Mouse (Mus musculus) neural tube, embryonic 15.5 days (tissue): ENCODE measurements around the gene Nrp2. TPM values are rescaled to one million over a fixed set of nuclear protein-coding genes. Genes with fewer than 3 reads are reported as not detected.
A peak's percentile ranks its signal among the peaks of the same experiment; 100 is the strongest.

Source experiments
- ATAC-seq: fragments of 200-750 bp; cut with Nextera tagmentation; 2 replicates; pipeline ENCODE4 v1.8.0; 2017; ENCODE audit warnings: mild to moderate bottlenecking, moderate TSS enrichment, moderate library complexity; ENCODE audit not compliant: low FRiP score
- H3K27ac ChIP-seq: fragments of 300-500 bp; sonication (generic); replicated peaks from 2 replicates; pipeline ENCODE4 v1.5.1; 2015; ENCODE audit warnings: mild to moderate bottlenecking, inconsistent platforms
- H3K27me3 ChIP-seq: fragments of 300-500 bp; sonication (generic); replicated peaks from 2 replicates; pipeline ENCODE4 v1.6.1; 2015; ENCODE audit warnings: inconsistent platforms
- H3K36me3 ChIP-seq: fragments of 300-500 bp; sonication (generic); 2 replicates; pipeline ENCODE4 v1.6.1; 2015; ENCODE audit warnings: inconsistent platforms
- H3K4me1 ChIP-seq: fragments of 300-500 bp; sonication (generic); 2 replicates; pipeline ENCODE4 v1.6.1; 2015; ENCODE audit warnings: inconsistent platforms
- H3K4me2 ChIP-seq: fragments of 300-500 bp; sonication (generic); 2 replicates; pipeline ENCODE4 v1.6.1; 2015; ENCODE audit warnings: inconsistent platforms, mild to moderate bottlenecking, moderate library complexity
- H3K4me3 ChIP-seq: fragments of 300-500 bp; sonication (generic); replicated peaks from 2 replicates; pipeline ENCODE4 v1.5.1; 2015; ENCODE audit warnings: mild to moderate bottlenecking, inconsistent platforms
- H3K9ac ChIP-seq: fragments of 300-500 bp; sonication (generic); replicated peaks from 2 replicates; pipeline ENCODE4 v1.6.1; 2015; ENCODE audit warnings: mild to moderate bottlenecking, inconsistent platforms
- H3K9me3 ChIP-seq: fragments of 300-500 bp; sonication (generic); replicated peaks from 2 replicates; pipeline ENCODE4 v1.6.1; 2016; ENCODE audit warnings: inconsistent platforms
- WGBS: fragments of 180-500 bp; shearing (Covaris S2); methylation state at CpG from one replicate; pipeline ENCODE4 v1.1.7; 2015; ENCODE audit warnings: mixed read lengths; 5-methylcytosine and 5-hydroxymethylcytosine counted together
- polyA plus RNA-seq: library from polyadenylated mRNA; unstranded; fragments of >200 nt; fragmentation: Nextera tagmentation; extraction: Ambion mirVana; gene quantifications from 2 replicates; pipeline ENCODE4 v1.2.1, GENCODE M21; 2015

Nrp2 gene
- polyA plus RNA-seq, 1 experiment from 2014 or later: 35.6 TPM

DNA sequence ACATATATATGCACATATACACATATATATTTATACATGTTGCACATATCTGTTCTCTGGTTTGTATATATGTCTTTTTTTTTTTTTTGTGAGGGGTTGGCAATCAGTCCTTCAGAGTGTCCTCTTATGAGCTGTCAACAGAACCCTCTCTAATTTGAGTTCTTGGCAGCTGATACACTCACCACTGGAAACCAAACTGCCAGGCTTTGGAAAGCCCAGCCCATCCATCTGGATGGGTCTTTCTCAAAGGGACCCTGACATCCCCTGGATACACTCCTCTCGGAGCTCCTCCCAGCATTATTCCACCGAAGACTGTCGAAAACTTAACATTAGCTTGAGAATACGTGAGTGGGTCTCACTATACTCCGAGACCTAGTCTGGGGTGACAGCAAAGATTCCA lies 157.2 kb downstream of the Nrp2 start:
- Histone ChIP-seq H3K9me3 (no peaks in the 10 kb centered on the region), H3K9ac (no peak overlapping the region), H3K4me1 (peaks cover 21% of the 10 kb centered on the region), H3K27ac (peak overlapping the region; percentile 43; the same call in 1 of the 2 replicates), H3K4me3 (no peak overlapping the region), H3K4me2 (no peak overlapping the region), H3K36me3 (no peaks in the 10 kb centered on the region), H3K27me3 (no peaks in the 10 kb centered on the region)
- no peak for ATAC-seq
- WGBS: 43% methylated on average over 5 of the region's 5 CpGs

- no peak overlapping the region for H3K4me2 ChIP-seq
- no peak overlapping the region for H3K4me3 ChIP-seq
- H3K9me3 ChIP-seq: no peaks in the 10 kb centered on the region
- 25% methylated on average over 5 of the region's 5 CpGs for WGBS
- H3K4me1 ChIP-seq: peaks cover 21% of the 10 kb centered on the region
- peak overlapping the region; percentile 43; the same call in 1 of the 2 replicates for H3K27ac ChIP-seq
- no peaks in the 10 kb centered on the region for H3K27me3 ChIP-seq
- no peak overlapping the region for H3K9ac ChIP-seq
- H3K36me3 ChIP-seq: no peaks in the 10 kb centered on the region
- no peak for ATAC-seq
Observed at GRCm38 (mm10) chr1:62860788-62861187, 157.7 kb downstream of the Nrp2 start.
